Mouse (Mus musculus) thymus, adult 2 months (tissue): ENCODE data around the gene Capn15.

Experiments
- CTCF ChIP-seq: fragments of 200-500 bp; IDR thresholded peaks from 2 replicates; pipeline ENCODE4 v1.5.1; 2012; ENCODE audit warnings: mild to moderate bottlenecking, control low read depth, low read length, moderate library complexity, borderline replicate concordance; ENCODE audit not compliant: control insufficient read depth, poor library complexity, insufficient read depth; ENCODE audit errors: extremely low read depth
- POLR2A ChIP-seq: fragments of 200-500 bp; IDR thresholded peaks from 2 replicates; pipeline ENCODE4 v1.6.1; 2012; ENCODE audit warnings: mild to moderate bottlenecking, low read length, control low read depth, moderate library complexity; ENCODE audit not compliant: control insufficient read depth, poor library complexity, insufficient read depth; ENCODE audit errors: extremely low read depth

- TF ChIP-seq POLR2A (no peak), CTCF (no peak)
Measured at GRCm38 (mm10) chr17:25948051-25948450, 37.5 kb downstream of the Capn15 start.
